Mouse (Mus musculus): Measurements from ENCODE around the gene Cyp2d22. TPM values are rescaled to one million over a fixed set of nuclear protein-coding genes. Genes with fewer than 3 reads are reported as not detected.
"Not testable (repeated sequence)": the region's sequence is repeated elsewhere in the genome, so short reads cannot be mapped to it uniquely, and the experiment has no call there.

Gene Cyp2d22
- 37.0 and 37.9 TPM in 2 replicates for total RNA-seq (2021)
- long read RNA-seq, experiment 1, partial matches to known transcripts = 6 of 16 reads
- long read RNA-seq, experiment 1, other reads (novel, unspliced or antisense) = 8 of 16 reads
- long read RNA-seq, experiment 2, partial matches to known transcripts = 7 of 25 reads
- long read RNA-seq, experiment 2, other reads (novel, unspliced or antisense) = 17 of 25 reads

DNA sequence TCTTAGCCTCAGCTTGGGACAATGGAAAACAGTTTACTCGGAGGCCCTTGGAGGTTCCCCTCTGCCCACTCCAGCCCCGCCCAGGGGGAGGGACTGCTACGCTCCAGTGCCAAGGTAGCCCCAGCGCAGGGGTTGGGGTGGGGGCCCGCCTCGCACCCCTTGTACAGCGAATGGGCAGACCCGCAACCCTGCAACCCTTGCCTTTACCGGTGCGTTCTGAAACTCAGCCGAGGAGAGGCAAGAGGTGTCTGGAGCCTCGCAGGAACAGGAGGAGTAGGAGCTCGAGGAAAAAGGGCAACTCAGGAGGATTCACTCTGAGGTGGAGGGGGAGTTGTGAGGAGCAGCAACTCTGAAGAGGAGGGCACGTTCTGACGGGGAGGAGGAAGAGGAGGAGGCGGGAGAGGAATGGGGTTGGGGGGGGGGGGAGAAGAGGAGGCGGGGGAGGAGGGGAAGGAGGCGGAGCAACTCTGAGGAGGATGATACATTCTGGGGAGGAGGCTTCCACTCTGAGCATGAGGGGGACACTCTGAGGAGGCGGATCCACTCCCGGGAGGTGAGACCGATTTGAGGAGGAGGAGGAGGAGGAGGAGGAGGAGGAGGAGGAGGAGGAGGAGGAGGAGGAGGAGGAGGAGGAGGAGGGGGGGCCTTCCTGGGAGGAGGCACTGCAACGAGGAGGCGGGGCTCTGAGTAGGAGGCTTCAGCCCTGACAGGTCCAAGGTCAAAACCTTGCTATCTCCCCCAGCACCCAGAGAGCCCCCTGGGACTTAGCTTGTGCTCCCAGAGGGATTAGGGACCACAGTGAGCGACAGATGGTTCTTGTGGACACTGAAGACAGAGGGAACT lies at the start of gene Cyp2d22:
TSS of gene Cyp2d22 (minus strand) at position 390 of the 843 bp plus-strand sequence.
- peak; percentile 81 for DNase-seq

GRCm38 (mm10) chr15:82423471-82423870 lies 43.4 kb upstream of the Cyp2d22 start:
- no peak for DNase-seq

GRCm38 (mm10) chr15:82422935-82423334 lies 42.9 kb upstream of the Cyp2d22 start:
- DNase-seq = no peak

DNA sequence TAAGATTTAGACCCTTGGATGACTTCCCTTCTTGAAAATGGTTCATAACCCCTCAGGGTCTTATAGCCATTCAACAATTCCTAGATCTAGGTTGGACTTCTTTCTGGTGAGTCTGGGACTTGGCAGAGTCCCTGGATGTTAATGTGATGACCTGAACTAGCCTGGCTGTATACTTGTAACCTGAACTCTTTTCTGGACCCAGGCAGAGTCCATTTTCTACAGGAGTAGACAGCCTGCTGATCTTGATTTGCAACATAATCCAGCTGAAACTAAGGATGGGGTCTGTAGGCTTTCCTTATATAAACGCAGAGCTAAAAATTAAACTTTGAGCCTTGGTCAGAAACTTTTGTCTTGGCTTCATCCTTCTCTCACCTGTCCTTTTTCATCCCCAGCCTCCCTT lies 38.6 kb upstream of the Cyp2d22 start:
- no peak for DNase-seq

DNA sequence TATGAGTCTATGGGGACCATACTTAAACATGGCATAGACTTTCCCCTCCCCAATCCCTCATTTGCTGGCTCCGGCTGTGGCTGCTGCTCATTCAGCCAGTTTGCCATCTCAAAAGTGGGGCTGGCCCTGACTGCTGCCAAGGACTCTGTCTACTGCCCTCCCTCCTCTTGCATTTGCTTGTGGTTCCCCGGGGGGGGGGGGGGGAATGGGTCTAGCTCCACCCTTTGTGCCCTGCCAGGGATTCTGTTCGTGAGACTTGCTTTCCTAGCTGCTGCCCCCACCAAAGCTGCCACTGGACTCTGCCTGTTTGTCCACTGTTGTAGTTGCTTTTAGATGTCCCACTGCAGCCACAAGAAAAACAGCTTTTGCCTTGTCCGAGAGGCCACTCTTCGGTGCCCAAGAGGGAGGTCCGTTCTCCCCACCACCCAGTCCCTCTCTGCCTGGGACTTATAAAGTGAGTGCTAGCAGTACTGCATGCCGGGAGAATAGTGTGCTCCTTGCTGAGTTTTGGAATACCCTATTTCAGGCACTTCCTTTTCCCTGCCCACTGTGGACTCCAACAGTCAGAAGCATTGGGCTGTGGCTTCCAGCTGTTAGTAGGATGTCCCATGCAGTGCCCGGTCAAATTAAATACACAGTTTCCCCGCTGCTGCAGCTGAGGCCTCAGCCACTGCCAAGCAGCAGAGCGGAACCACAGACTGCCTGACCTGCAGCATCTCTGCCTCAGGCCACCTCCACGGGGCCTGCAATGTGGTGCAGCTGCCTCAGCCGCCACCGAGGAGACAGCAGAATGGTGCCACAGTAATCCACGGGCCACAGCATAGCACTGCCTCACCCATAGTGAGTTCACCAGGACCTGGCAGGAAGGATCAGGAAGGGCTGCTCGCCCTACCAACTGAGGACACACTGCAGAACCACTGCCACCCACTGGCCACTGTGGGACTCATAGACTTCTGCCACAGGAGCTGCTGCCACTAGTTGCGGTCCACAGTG lies 37.0 kb upstream of the Cyp2d22 start:
- DNase-seq = peak; percentile 91

DNA sequence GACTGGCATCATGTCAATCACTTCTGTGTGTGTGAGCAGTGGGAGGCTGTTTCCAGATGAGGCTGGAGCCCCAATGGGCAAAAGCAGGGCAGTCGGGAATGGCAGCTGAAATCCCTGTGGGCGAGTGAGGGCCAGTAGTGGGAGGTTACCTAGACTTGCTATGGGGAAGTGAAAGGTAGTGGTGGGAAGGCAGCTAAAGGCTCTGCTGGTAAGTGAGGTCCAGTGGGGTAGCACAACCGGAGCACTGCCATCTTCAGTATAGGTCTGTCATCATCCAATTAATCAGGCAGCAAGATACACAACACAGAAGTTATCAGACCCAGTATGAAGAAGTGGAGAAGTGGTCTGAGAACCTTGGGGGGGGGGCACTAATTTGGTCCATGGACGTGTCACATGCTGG lies 27.5 kb upstream of the Cyp2d22 start:
- DNase-seq = no peak

- DNase-seq = no peak
Measured at GRCm38 (mm10) chr15:82406981-82407380, 26.9 kb upstream of the Cyp2d22 start, which contains the start of gene Cyp2d10. Cyp2d10 (minus strand) TSS chr15:82407195.

DNA sequence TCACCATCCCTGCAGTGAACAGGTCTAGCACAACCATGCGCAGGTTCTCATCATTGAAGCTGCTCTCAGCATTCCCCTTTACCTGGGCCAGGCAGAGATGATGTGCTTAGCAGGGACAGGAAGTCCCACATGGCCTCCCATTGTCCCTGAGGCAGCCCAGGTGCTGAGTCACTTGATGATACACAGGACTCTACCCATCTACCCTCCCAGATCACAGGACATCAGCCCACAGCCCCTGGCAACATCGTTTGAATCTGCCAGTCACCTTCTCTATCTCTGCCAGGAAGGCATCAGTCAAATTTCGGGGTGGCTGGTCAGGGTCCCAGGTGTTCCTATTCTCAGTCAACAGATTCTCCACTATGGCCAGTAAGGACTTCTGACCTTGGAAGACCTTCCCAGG lies 24.1 kb upstream of the Cyp2d22 start:
- DNase-seq = no peak

GRCm38 (mm10) chr15:82403606-82404005 lies 23.5 kb upstream of the Cyp2d22 start:
- DNase-seq = no peak

- DNase-seq = no peak
Measured at GRCm38 (mm10) chr15:82402741-82403140, 22.7 kb upstream of the Cyp2d22 start.

- DNase-seq = no peak
Measured at GRCm38 (mm10) chr15:82402106-82402505, 22.0 kb upstream of the Cyp2d22 start.

DNA sequence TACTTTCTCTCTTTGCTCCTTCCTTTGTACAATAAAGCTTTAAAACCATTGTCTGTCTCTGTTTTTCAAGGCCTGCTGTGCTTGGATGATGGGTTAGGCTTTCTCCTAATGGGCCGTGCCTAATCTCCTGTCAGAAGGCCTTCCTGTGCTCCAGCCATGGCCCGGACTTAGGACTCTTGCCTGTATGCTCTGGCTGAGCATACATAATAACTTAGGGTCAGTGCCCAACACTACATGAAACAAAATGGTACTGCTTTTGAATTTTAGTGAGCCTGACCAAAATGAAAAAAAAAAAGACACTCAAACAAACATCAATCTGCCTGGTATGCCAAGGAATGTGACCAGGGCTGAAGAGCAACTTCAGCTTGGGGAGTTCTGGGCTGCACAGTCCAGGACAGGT lies 21.5 kb upstream of the Cyp2d22 start:
- DNase-seq = no peak

DNA sequence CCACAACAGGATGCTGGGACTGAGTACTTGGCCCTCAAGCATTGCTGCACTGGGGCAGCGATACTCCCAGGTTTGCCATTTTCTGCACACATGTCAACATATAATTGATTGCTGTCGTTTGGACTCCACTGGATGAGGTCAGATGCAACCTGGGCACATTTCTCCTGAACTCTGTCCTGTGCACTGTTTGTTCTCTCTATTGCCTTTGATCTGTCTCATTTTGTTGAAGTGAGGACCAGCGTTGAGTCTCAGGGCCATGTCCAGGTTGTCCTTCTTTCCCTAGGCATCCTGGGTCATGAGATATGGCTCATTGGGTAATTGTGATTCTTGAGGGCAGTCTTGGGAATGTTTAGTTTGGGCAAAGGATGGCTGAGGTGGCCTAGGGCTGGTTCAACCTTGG lies 15.9 kb upstream of the Cyp2d22 start:
- not testable (repeated sequence) for DNase-seq

GRCm38 (mm10) chr15:82393922-82394321 lies 13.9 kb upstream of the Cyp2d22 start, which contains the start of gene Cyp2d11:
Cyp2d11 (minus strand) TSS chr15:82394022.
- DNase-seq = not testable (repeated sequence)

DNA sequence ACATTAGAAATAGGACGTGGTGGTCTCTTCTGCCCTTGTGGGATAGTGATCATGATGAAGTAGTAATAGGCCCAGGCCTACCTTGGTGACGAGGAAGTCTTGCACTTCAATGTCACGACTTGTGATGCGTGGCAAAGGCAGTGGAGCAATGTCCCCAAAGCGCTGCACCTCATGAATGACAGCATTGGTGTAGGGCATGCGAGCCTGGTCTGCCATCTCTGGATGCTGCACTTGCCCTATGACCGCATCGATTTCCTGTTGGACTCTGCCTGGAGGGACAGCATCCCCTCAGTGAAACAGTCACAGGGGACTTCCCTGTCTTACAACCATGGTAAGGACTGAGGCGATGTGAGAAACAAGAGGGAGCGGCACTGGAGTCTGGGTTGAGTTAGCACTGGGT lies 9.9 kb upstream of the Cyp2d22 start:
- DNase-seq = not testable (repeated sequence)

DNA sequence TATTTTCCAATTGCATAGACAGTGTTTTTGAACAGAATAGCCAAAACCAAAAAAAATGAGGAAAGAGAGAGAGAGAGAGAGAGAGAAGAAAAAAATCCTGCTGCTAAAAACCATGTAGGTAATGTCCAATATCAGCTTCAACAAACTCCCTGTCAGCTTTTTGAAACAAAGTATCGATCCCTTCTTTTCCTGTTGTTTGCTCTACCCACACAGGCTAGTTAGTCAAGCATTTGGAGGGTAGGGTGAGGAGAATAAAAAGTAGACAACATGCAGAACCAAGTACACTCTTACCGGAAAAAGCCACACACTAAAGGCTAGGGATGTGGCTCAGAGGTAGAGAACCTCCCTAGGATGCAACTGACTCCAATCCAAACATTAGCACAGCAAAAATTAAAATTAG lies 5.7 kb upstream of the Cyp2d22 start:
- DNase-seq = no peak

DNA sequence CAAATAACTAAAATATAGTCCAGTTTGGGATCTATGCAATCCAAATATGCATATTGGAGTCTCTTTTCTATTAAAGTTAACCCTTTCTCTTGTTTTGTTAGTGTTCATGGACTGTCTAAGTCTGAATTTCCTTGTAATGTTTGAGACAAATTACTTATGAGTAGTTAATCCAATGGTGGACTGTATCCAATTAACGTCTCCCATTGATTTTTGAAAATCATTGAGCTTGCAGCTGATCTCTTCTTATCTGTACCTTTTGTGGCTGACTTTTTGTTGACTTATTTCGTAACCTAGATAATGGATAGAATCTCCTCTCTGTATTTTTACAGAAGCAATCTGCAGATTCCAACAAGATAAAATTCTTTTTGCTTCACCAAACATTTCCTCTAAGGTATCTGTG lies 2.4 kb upstream of the Cyp2d22 start:
- no peak for DNase-seq

DNA sequence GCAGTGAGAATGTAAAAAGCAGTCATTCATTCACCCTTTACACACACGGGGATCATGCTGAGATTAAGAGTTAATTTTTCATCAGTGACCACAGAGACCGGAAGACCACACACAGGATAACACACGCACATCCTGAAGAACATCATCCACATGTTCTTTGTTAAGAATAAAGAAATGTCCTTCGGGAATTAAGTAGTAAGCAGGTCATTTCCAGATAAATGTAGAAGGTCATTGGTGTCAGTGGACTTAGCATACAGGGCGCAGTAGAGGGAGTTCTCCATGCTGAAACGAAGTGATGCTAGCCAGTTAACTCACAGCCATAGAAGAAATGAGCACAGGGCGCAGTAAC lies 628 bp upstream of the Cyp2d22 start:
- no peak for DNase-seq

DNA sequence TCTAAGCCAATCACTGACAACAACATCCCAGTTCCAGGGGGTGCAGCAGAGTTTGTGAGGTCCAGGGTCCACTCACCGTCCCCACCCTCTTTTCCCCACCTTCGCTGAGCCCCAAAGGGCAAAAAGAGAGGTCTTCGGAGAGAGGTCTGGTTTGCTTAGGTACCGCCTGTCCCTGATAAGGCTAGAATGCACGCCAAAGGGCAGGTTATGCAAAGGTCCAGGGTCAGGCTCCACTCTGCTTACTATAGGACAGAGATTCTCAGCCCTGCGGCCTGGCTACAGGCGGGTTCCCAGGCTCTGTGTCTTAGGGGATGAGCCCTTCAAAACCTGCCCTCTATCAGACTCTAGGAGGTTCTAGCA lies 569 bp downstream of the Cyp2d22 start:
- no peak for DNase-seq

DNA sequence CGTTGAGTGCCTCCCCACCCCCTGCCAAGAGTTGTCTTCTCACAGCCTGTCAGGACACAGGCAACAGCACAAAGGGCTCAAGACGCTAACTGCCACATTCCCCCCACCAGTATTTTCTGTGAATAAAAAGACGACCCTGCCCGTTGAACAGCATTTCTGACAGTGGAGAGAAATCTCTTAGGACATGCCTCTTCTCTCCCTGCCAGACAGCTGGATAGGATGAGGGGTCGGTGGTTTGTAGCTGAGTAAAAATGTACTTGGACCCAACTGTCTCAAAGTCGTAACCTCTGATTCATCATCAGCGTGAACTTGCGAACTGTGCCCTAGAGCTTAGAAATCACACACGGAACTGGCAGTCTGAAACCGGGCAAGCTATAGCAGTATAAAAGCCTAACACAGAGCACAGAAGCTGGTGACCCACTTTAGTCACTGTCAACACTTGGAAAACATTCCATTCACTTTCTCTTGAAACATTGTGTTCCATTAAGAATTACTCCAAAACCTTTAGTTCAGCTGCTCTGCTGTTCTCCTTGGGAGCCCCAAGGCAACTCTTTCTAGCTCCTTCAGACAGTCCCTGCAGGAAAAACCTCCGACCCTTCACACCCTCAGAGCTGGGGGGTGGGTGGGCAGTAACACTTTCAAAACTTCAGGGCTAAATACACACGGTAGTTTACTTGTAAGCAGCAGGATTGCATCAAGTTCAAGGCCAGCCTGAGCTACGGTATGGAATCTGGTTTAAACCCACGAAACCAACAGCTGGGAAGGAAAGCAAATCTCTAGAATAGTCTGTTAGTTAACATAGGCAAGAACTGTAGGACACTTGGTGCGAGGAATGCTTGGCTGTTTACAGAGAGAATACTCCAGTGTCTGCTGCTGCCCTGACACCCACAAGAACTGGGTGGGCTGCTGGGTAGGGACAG lies 1.5 kb downstream of the Cyp2d22 start:
- DNase-seq = peak; percentile 41

DNA sequence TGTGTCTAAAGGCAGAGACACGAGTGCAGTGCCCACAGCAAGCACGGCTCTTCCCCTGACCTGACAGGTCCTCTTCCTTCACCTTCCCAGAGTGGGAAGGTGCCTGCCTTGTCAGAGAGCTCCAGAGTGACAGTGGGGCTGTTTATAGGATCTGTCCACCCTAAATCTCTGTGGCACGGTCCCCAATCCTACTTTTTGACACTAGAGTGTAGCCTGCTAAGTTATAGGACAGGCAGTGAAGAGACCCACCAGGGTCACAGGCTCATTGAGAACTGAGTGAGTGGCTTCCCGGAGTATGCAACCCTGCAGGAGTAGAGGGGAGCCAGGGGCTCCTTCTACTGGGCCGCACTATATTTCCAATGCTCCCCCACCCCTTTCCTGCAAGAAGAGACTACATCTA lies 2.4 kb downstream of the Cyp2d22 start:
- no peak for DNase-seq

Measured in adrenal gland, postnatal 14 days (tissue).